Mouse (Mus musculus) frontal cortex, adult 2 months (tissue): ENCODE measurements at regions not wholly inside any gene's neighbourhood (a gene's known extent, or its start where the extent isn't known, plus 50 kb on each side); places are given as distances from the start of the nearest gene placed in this dataset.
A peak's percentile ranks its signal among the peaks of the same experiment; 100 is the strongest.
"Not testable (repeated sequence)": the region's sequence is repeated elsewhere in the genome, so short reads cannot be mapped to it uniquely, and the experiment has no call there.

Experiments used
- DNase-seq, 2 experiments: peaks; one replicate each; pipeline ENCODE4 v3.0.0; 2022; ENCODE audit warnings: low spot score in 1 of 2; ENCODE audit errors: extremely low spot score in 1 of 2

- peak in 1 of 2 experiments; percentile 6 for DNase-seq
Observed at GRCm38 (mm10) chr12:113597163-113597562, 53.5 kb downstream of the Adam6a start.

- peak in 1 of 2 experiments; percentile 7 for DNase-seq
Observed at GRCm38 (mm10) chr12:113610924-113611323, 67.2 kb downstream of the Adam6a start.

- not testable (repeated sequence) for DNase-seq
Observed at GRCm38 (mm10) chr12:113625221-113625620, 81.5 kb downstream of the Adam6a start.

- DNase-seq = not testable (repeated sequence)
Observed at GRCm38 (mm10) chr12:113630803-113631202, 87.1 kb downstream of the Adam6a start.
